15 mouse cellular contexts compared by ENCODE assay signal in the genomic region with DNA sequence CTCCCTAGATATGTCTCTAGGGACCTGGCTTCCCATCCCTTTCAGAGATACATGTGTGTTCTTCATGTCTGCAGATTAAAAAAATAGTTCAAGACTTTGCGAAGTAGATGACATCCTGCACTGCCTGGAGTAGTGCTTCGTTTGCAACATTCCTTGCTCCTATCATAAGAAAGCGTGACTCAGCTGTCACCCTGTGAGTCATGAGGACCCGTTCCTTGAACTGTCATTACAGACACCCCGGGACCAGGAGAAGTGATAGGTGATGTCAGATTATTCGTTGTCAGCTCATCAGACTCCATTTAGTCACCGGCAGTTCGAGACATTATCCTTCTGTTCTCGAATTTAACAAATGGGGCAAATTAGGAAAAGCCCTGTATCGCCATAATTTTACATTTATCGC.
"Had no signal": no experiment of that assay in that cellular context is flagged by ENCODE, and none has a peak within 500 bp of the region (broad histone marks: within the 10 kb centered on the region; RNA-seq: fewer than 3 reads in every experiment).

No protein-coding gene starts in this region.

- H3K9me3 ChIP-seq: limb, embryonic 13.5 days; megakaryocyte, embryonic 14.5 days; midbrain, embryonic 15.5 days; neural tube, embryonic 13.5 days; stomach, embryonic 15.5 days had no signal

- H3K27ac ChIP-seq: layer of hippocampus, adult 2 months; limb, embryonic 13.5 days; liver, embryonic 14.5 days; macrophage; midbrain, embryonic 15.5 days; neural tube, embryonic 13.5 days; stomach, embryonic 15.5 days had no signal

- H3K4me3 ChIP-seq: layer of hippocampus, adult 2 months; limb, embryonic 13.5 days; megakaryocyte, embryonic 14.5 days; midbrain, embryonic 15.5 days; neural tube, embryonic 13.5 days; stomach, embryonic 15.5 days had no signal

- H3K4me2 ChIP-seq: limb, embryonic 13.5 days; midbrain, embryonic 11.5 days; midbrain, embryonic 15.5 days; neural tube, embryonic 13.5 days; stomach, embryonic 15.5 days had no signal

- H3K36me3 ChIP-seq: limb, embryonic 13.5 days; midbrain, embryonic 15.5 days; neural tube, embryonic 13.5 days; stomach, embryonic 15.5 days had no signal

- H3K27me3 ChIP-seq: limb, embryonic 13.5 days; megakaryocyte, embryonic 14.5 days; midbrain, embryonic 15.5 days; neural tube, embryonic 13.5 days; stomach, embryonic 15.5 days had no signal

- DNase-seq: kidney, postnatal 10 days; kidney, postnatal 4 days; lung, adult 18-20 months; right cerebral cortex, postnatal 14 days; thymus, adult 2 months; thymus, postnatal 25 days had no signal

- ATAC-seq: midbrain, embryonic 15.5 days had no signal

- H3K4me1 ChIP-seq: megakaryocyte, embryonic 14.5 days; midbrain, embryonic 15.5 days had no signal

- H3K9ac ChIP-seq: limb, embryonic 13.5 days; liver, embryonic 14.5 days; midbrain, embryonic 15.5 days; neural tube, embryonic 13.5 days; stomach, embryonic 15.5 days had no signal
